Mouse (Mus musculus) adrenal gland, postnatal 4 days (tissue): Measurements from ENCODE around the gene Bmp2k. TPM values are rescaled to one million over a fixed set of nuclear protein-coding genes. Genes with fewer than 3 reads are reported as not detected.
A peak's percentile ranks its signal among the peaks of the same experiment; 100 is the strongest.

ENCODE experiments used
- DNase-seq, 2 experiments: peaks; one replicate each; pipeline ENCODE4 v3.0.0; 2021 to 2022; ENCODE audit warnings: low spot score in 2 of 2, mixed read lengths in 2 of 2
- total RNA-seq, 2 experiments: library from RNA; stranded (reverse); gene quantifications; 2 replicates each; pipeline ENCODE4 v1.2.3; 2021

Bmp2k gene
- total RNA-seq, 2 experiments from 2014 or later, result 25.3 to 26.8 TPM

DNA sequence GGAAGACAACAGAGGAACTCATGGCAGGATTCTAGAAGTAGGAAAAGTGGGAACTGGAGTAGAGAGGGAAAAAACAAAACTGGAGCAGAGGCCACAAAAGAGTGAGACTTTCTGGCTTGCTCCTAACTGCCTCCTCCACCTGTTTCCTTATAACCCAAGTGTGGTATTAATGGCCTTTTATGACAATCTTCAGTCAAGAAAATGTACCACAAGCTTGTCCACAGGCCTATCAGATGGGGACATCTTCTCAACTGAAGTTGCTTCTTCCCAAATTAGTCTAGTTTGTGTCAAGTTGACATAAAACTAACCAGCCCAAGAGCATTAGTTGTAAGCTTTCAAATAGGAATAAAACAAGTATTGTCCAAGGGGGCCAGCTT is 27.0 kb upstream of the Bmp2k start:
- DNase-seq, result no peak

- no peak for DNase-seq
These were observed 24.9 kb upstream of the Bmp2k start for GRCm38 (mm10) chr5:96972474-96973130.

GRCm38 (mm10) chr5:96973714-96974113 is 23.8 kb upstream of the Bmp2k start:
- no peak for DNase-seq

DNA sequence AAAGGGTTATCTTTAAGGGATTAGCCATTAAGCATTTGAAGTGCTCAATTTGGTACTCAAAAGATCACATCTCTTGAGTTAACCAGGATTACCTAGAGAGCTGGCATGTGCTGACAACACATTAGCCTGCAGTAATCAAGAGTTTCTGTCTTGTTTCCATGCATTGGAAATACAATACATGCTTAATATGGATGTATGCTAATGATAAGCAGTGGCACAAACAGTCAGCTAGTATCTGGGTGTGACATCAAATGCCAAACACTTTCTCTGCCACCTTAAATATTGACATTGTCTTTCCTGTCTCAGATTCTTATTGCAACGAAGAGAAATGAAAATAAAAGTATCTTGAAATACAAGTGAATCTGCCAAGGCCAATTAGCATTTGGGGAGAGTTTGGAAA is 22.8 kb upstream of the Bmp2k start:
- DNase-seq, result no peak

GRCm38 (mm10) chr5:96975112-96975511 is 22.4 kb upstream of the Bmp2k start:
- no peak for DNase-seq

DNA sequence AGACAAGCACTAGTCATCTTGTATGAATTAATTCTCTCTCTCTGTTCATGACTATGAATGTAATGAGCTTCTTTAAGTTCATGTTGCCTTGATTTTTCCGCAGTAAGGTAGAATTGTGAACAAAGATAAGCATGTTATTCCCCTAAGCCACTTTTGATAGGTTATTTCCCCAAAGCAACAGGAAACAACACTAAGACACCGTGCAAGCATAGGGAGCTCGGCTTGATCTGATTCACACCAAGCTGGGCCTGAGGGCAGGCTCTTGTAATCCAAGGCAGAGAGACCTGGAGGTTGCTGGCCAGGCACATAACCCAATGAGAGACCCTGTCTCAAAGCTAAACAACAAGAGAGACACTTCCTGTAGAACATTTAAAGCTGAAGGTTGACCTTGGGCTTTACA is 21.3 kb upstream of the Bmp2k start:
- DNase-seq, result no peak

GRCm38 (mm10) chr5:96979296-96980007 is 18.0 kb upstream of the Bmp2k start:
- no peak for DNase-seq

- no peak for DNase-seq
These were observed 17.4 kb upstream of the Bmp2k start for GRCm38 (mm10) chr5:96980008-96980634.

- DNase-seq, result no peak
These were observed 15.5 kb upstream of the Bmp2k start for GRCm38 (mm10) chr5:96981987-96982386.

- DNase-seq, result no peak
These were observed 14.3 kb upstream of the Bmp2k start for GRCm38 (mm10) chr5:96983142-96983541.

DNA sequence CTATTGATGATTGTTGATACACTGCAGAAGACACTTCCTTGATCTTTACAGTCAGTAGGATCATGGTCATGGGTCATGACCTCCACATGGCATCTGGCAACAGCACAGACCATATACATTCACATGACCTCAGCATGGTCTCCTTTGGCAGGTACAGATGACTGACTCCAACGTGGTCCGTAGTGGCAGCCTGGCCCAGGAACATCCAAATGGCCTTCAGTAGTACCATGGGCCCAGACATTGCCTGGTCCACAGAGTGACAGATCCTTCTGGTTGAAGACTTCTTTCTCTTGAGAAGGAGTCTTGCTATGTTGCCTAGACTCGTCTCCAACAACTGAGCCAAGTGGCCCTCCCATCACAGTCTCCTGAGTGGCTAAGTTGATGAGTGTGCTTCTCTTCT is 10.6 kb upstream of the Bmp2k start:
- DNase-seq, result no peak

DNA sequence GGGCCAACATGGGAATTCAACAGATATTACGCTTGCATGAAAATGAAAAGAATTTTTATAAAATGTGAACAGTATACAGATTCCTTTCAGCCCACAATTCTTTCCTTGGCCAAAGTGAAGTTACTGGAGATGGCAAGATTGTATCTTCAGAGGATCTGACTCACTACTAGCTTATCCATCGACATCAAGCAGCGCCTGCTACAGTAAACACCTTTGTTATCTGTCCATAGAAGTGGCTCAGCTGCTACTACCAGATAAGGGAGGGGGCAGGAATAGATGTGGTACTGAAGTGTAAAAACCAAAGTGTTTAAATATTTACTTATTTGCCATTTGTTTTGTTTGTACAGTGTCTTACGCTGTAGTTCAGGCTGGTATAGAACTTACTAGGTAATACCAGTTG is 8.6 kb upstream of the Bmp2k start:
- DNase-seq, result no peak

- DNase-seq, result no peak
These were observed 6.3 kb upstream of the Bmp2k start for GRCm38 (mm10) chr5:96991156-96991555.

DNA sequence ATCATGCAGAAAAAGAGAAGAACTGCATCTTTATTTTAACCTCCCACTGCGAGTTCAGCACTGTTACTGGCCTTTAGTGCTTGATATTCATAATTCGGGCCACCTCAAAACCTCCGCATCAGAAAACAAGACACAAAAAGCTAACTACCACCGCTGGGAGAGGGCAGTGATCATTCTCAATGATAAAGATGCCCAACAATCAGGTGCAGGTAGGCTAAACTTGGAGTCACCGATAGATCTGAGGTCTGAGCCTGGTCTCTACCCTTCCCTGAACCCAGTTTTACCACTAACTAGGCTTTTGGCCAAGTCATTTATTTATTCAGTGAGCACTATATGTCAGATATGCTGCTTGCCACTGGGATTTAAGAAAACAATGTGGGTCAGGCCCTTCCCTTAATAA is 4.8 kb upstream of the Bmp2k start:
- no peak for DNase-seq

DNA sequence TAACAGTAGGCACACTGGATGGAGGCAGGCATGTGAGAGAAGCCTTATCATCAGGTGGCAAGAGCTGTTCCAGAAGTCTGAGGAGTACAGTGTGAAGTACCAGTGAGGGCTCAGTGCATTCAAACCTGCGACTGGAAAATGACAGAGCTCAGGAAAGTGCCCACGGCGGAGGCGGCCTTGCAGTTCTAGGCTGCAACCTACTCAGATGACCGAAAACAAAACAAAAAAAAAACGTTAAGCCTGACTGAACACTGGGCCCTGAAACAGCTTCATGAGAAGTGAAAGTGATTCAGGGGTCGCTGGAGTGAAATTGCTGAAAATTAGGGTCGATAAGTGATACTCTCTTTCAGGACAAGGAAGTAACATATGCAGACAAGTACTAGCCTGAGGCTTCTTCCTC is 4.4 kb upstream of the Bmp2k start:
- no peak for DNase-seq

DNA sequence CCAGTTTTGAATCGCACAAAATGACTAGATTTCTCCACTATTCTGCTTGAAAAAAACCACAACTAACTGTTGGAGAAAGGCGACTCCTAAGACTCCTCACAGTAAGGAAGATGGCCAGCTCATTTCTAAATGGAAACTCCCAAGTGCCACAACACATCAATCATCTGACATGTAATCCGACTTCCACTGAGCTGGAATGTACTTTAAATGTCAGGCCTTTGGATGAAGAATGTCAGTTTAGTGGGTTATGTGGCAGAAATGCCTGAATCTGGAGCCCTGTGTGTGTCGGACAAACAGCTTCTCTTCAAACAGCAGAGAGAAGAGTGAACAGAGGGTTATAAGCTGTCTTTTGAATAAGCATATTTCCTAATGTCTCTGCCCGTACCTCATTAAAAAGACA is 1.7 kb upstream of the Bmp2k start:
- DNase-seq, result no peak

DNA sequence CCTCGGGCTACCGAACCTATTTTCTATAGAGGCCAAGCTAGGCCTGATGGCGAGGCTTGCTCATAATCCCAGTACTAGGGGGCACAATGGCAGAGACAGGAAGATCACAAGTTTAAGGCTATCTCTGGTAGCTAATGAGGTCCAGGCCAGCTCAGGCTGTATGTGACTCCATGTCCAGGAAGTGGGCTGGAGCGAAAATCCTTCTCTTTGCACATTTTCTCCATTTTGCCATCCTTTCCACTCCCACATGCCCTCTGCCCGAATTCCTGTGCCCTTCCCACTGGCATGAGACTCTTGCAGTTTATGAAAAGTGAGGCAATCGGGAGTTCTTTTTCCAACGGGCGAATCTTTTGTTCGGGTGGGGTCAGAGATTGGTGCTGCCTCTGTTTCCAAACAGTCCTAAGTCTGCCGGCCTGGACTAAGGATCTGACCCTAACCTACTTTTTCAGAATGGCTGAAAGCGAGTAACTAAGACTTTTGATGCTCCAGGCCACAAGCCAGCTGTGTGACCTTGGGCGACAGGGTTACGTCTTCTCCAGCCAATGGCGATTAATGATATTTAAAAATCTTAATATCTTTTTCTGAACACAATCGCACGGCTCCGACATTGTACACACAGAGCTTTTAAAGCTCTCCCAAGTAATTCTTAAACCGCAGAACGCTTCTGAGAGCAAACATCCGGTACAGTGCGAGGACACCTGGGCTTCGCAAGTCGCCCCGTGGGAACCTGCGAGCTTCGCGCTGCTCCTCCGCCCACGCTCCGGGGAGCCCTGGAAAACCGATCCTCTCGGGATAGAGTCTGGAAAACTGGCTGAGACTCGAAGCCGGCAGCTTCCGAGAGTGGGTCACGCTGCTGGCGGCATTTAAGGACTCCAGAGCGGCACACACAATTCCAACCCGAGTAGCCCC is 834 bp upstream of the Bmp2k start:
- no peak for DNase-seq

DNA sequence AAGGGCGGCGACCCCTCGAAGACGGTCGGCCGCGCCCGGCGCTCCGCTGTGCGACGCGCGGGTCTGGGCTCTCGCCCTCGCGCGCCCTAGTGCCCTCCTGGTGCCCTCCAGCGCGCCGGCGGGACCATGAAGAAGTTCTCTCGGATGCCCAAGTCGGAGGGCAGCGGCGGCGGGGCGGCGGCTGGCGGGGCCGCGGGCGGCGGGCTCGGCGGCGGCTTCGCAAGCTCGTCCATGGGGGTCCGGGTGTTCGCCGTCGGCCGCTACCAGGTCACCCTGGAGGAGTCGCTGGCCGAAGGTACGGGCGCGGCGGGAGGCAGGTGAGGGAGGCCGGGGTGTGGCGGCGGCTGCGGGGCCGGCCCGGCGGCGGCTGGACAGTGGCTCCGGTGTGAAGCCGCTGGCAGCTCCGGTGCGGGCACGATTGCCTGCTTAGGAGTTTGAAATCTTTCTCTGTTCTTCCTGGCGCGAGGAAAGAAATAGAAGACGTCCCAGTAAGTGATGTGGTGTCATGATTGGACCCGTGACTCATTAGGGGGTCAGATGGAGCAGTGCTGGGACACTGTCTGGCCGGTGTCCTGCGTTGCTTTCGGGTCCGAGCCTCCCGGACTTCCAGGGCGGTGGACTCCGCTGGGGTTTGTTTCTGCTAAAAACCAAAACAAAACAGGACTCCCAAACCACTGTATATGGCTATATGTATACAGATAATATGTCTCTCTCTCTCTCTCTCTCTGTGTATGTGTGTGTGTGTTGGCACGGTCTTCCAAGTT is 495 bp downstream of the Bmp2k start:
- peak; percentile 33 to 36 for DNase-seq

DNA sequence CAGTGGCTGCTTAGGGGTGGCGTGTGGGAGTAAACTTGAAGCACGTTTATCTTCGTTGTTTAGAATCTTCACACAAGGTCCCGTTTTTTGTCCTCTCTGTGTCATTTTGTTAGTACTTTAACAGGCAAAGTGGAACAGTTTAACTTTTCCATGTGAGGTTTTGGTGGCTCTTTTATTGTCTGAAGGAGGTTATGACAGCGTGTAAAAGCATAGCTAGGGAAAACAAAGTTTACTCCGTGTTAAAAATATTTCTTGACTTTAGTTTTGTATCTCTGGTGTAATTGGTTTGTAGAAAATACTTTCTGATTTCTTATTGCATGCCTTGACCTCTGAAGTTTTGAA is 1.0 kb downstream of the Bmp2k start:
- no peak for DNase-seq

- no peak for DNase-seq
These were observed 2.1 kb downstream of the Bmp2k start for GRCm38 (mm10) chr5:96999601-97000000.

DNA sequence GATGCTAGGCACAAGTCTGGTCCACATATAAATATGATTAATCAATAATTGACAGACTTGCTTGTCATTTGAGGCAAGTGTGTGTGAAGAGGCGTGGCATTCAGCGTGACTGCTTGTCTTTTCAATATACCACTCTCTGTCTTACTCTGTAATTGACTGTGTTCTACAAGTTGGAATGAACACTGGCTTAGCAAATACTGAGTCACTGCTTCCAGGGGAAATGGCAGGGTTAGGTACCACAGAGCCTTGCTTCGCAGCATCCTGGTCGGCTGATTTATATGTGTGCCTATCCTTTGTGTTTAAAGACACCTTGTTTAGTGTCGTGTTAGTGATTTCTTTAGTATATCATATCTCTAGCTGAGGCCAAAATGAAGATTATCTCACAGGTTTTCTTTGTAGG is 3.0 kb downstream of the Bmp2k start:
- DNase-seq, result no peak
